Mouse (Mus musculus) brain, embryonic 14.5 days (tissue): ENCODE measurements at regions not wholly inside any gene's neighbourhood (a gene's known extent, or its start where the extent isn't known, plus 50 kb on each side); places are given as distances from the start of the nearest gene placed in this dataset.
A peak's percentile ranks its signal among the peaks of the same experiment; 100 is the strongest.

Source experiments
- DNase-seq: peaks from one replicate; pipeline ENCODE4 v3.0.0-alpha.2; 2011; ENCODE audit warnings: low read depth
- CTCF ChIP-seq: fragments of 200-500 bp; IDR thresholded peaks from 2 replicates; pipeline ENCODE4 v1.5.1; 2012; ENCODE audit warnings: inconsistent platforms, mild to moderate bottlenecking, moderate library complexity, borderline replicate concordance; ENCODE audit not compliant: insufficient read depth, insufficient read length; ENCODE audit errors: extremely low read depth
- POLR2A ChIP-seq: fragments of 200-500 bp; IDR thresholded peaks from 2 replicates; pipeline ENCODE4 v1.6.1; 2012; ENCODE audit warnings: mild to moderate bottlenecking, inconsistent platforms, borderline replicate concordance; ENCODE audit not compliant: poor library complexity, insufficient read depth, insufficient read length, severe bottlenecking; ENCODE audit errors: extremely low read depth

DNA sequence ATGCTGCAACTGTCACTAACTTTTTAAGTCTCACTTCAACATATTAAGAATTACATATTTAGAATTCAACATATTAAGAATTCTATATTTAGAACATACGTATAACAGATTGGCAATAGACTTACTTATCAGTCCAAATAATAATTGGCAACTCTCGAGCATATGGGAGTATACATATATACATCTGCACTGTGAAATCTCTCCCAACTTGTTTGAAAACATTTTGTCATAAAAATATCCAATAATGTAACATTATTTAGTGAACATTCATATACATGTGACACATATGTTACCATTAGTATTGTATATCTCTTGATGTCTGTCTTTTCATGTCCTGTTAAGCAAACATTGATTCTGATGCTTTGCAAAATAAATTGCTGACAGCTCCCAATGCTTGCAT, 768.8 kb upstream of the Cdh18 start:
- DNase-seq = peak; percentile 64
- TF ChIP-seq CTCF = no peak
- no peak for TF ChIP-seq POLR2A

DNA sequence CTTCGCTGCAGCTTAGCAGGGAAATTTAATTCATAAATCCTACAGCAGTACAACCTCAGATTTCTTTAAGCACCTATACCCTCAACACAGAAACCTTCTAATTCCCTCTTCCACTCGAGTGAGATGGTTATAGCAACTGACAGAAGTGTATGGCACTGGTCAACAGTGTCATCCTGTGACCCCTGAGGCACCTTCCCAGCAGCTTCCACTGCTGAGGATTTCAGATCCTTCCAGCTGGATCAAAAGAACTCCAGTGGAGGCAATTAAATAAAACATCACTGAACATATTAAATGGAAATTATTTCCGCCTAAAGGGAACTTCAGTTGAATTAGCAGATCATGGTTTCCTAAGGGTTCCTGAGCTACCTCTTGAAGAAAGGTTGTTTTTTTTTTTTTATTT, 768.1 kb upstream of the Cdh18 start:
- TF ChIP-seq CTCF (no peak), POLR2A (no peak)
- DNase-seq = peak; percentile 56
